Mouse (Mus musculus): ENCODE results near the gene Srsf10. TPM values are rescaled to one million over a fixed set of nuclear protein-coding genes. Genes with fewer than 3 reads are reported as not detected.
A peak's percentile ranks its signal among the peaks of the same experiment; 100 is the strongest.

Srsf10 gene
- polyA plus RNA-seq, 1 experiment from 2014 or later, result 208 TPM

GRCm38 (mm10) chr4:135857597-135858186 lies 2.1 kb downstream of the Srsf10 start:
- ATAC-seq (ENCODE audit: insufficient number of reproducible peaks, low FRiP score, low TSS enrichment, low read depth), result no peak

DNA sequence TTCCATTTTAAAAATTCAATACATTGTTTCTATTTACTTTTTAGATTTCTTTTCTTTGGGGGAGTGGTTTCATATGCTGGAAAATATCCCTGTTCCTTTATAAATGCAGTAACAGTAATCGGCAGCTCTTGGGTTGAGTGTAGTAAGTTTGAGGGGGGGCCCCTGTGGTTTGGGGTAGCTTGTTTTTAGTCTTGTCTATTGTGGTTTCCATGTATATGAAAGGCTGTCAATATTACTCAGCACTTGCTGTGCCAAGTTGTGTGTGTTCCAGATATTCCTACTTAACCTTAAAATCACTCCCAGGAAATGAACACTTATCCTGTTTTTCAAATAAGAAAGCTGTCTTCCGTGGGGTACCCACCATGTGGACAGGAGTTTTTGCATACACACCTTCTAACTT lies 13.4 kb downstream of the Srsf10 start:
- H3K4me2 ChIP-seq, result no peak overlapping the region
- peaks cover 16% of the 10 kb centered on the region for H3K36me3 ChIP-seq
- no peaks in the 10 kb centered on the region for H3K9me3 ChIP-seq
- H3K4me3 ChIP-seq, result no peak overlapping the region
- H3K9ac ChIP-seq, result no peak overlapping the region
- ATAC-seq (ENCODE audit: insufficient number of reproducible peaks, low FRiP score, low TSS enrichment, low read depth), result no peak
- peaks cover 17% of the 10 kb centered on the region for H3K4me1 ChIP-seq
- H3K27ac ChIP-seq, result peak overlapping the region; percentile 54
- 42% methylated on average over 2 of the region's 2 CpGs for WGBS
- H3K27me3 ChIP-seq, result no peaks in the 10 kb centered on the region

More at GRCm38 (mm10) chr4:135857597-135858186, 2.1 kb downstream of the Srsf10 start:
- peak overlapping the region; percentile 94 for H3K4me3 ChIP-seq
- no peaks in the 10 kb centered on the region for H3K27me3 ChIP-seq
- H3K27ac ChIP-seq, result peak overlapping the region; percentile 22; the same call in 1 of the 2 replicates
- H3K9me3 ChIP-seq, result no peaks in the 10 kb centered on the region
- peaks cover 33% of the 10 kb centered on the region for H3K4me1 ChIP-seq
- H3K36me3 ChIP-seq, result peaks cover 4% of the 10 kb centered on the region
- H3K4me2 ChIP-seq, result peak overlapping the region; percentile 59
- 10% methylated on average over 7 of the region's 7 CpGs for WGBS
- H3K9ac ChIP-seq, result peak overlapping the region; percentile 87

DNA sequence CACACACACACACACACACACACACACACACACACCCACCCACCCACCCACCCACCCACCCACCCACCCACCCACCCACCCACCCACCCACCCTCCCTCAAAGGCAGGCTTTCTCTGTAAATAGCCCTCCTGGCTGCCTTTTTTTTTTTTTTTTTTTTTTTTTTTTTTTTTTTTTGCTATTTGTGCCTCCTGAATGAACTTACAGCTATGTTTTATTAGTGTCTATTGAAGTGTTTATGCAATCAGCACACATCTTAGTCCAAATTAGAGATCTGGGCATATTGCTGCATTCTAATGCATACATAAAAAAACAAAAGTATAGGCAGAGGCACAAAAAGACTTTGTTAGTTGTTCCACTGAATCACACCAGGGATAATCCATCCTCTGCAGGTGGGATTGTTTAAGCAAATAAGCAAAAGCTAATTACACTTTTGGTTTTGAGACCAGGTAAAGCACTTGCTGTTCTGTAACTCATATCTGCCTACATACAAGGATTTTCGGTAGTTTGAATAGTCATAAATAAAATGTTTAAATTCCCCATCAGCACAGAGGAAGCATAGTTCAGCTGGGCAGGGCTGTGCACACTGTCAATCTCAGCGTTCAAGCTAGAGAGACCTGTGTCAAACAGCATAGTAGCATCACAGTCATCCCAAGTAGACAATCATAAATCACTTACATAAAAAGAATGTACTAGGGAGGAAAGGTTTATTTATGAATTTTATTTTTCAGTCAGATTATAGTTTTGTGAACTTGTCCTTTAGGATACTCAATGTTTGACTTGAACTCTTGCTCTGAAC lies 14.9 kb downstream of the Srsf10 start:
- Histone ChIP-seq H3K4me3 (no peak overlapping the region), H3K4me1 (peaks cover 29% of the 10 kb centered on the region), H3K27ac (no peak overlapping the region), H3K9me3 (no peaks in the 10 kb centered on the region), H3K9ac (no peak overlapping the region), H3K4me2 (no peak overlapping the region), H3K36me3 (peaks cover 16% of the 10 kb centered on the region), H3K27me3 (no peaks in the 10 kb centered on the region)
- no peak for ATAC-seq (ENCODE audit: insufficient number of reproducible peaks, low FRiP score, low TSS enrichment, low read depth)
- 25% methylated on average over 2 of the region's 2 CpGs for WGBS

- Histone ChIP-seq H3K4me2 (peak overlapping the region; percentile 74), H3K9ac (0 out of 2 replicates have a peak overlapping the region, but pooled peaks have one; percentile 72)
Measured at GRCm38 (mm10) chr4:135872015-135872414, 16.5 kb downstream of the Srsf10 start.

DNA sequence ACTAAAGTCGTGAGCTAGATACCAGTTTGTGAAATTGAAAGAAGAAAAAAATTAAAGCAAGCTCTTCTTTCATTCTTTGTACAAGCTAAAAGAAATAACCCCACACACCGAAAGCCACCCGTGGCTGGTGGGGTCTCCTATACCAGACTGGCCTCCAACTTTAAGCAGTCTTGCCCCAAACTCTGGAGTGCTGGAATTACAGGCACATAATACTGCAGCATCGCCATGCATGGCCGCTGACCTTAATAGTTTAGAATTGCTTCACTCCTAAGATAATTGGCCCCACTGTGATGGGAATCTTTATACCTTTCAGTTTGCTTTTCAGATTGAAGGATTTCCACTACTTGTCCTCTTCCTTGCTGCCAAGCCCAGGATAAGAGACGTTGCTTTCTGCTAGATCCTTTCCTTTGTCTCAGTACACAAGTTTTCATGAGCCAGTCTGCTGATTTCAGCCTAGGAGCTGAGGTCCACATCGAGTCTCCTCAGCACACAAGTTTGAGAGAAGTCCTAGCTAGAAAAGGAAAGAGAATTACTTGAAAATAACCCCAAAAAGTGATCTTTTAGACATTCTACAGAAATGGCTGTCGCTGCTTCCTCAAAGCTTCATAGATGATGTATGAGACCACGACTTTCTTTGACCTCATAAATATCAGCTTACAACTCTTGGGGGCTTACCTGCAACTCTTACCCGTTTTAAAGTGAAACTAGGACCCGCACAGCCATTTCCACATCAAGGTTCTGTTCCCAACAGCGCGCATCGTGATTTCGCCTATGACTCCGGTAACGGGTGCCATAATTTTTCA lies 17.2 kb downstream of the Srsf10 start:
- peak overlapping the region; percentile 69 for H3K4me3 ChIP-seq
- peaks cover 45% of the 10 kb centered on the region for H3K4me1 ChIP-seq
- WGBS, result 7% methylated on average over 17 of the region's 17 CpGs
- no peaks in the 10 kb centered on the region for H3K27me3 ChIP-seq
- no peaks in the 10 kb centered on the region for H3K9me3 ChIP-seq
- peak overlapping the region; percentile 72 for H3K9ac ChIP-seq
- peak overlapping the region; percentile 74 for H3K4me2 ChIP-seq
- ATAC-seq (ENCODE audit: insufficient number of reproducible peaks, low FRiP score, low TSS enrichment, low read depth), result no peak
- H3K36me3 ChIP-seq, result peaks cover 13% of the 10 kb centered on the region
- peak overlapping the region; percentile 99 for H3K27ac ChIP-seq

More at GRCm38 (mm10) chr4:135872015-135872414, 16.5 kb downstream of the Srsf10 start:
- Histone ChIP-seq H3K27me3 (no peaks in the 10 kb centered on the region), H3K4me1 (peaks cover 43% of the 10 kb centered on the region), H3K36me3 (peaks cover 13% of the 10 kb centered on the region), H3K9me3 (no peaks in the 10 kb centered on the region), H3K27ac (peak overlapping the region; percentile 99), H3K4me3 (peak overlapping the region; percentile 69)
- no peak for ATAC-seq (ENCODE audit: insufficient number of reproducible peaks, low FRiP score, low TSS enrichment, low read depth)
- WGBS, result 31% methylated on average over 3 of the region's 3 CpGs

DNA sequence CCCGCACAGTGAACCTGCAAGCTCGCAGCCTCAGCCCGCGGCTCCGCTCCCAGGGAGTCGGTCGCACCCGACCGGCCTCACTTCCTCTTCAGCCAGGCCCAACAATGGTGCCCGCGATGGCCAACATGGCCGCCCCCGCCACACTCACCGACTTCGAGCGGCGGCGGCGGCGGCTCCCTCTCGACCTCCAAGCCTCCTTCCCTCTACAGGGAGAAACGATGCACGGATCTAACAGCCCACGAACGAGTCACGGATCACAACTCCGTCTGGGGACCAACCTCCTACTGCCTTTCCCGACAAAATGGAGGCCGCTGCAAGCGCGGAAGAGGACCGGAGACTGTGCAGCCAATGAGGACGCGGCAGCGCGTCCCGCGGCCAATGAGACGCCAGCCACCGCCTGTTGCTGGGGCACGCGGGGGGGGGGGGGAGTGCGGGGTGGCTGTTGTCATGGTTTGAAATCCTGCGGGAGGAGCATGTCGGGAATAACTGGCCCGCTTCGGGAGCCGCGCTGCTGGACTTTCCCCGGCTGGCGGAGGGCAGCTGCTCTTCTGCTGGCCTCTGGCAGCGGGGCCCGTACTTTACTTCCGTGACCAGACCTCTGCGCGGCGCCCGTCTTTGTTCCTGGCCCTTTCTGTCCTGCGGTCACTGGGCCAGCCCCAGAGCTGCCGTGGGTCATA lies 18.1 kb downstream of the Srsf10 start, which contains the start of gene Pnrc2:
TSS of gene Pnrc2 (minus strand) at position 325 of the 677 bp plus-strand sequence.
- H3K27me3 ChIP-seq, result no peaks in the 10 kb centered on the region
- peak within 1 kb of the TSS; percentile 74 for H3K4me2 ChIP-seq
- peak within 1 kb of the TSS; percentile 99 for H3K27ac ChIP-seq
- H3K9me3 ChIP-seq, result no peaks in the 10 kb centered on the region
- H3K9ac ChIP-seq, result peak within 1 kb of the TSS; percentile 72
- ATAC-seq (ENCODE audit: insufficient number of reproducible peaks, low FRiP score, low TSS enrichment, low read depth), result peak; percentile 94
- peak within 1 kb of the TSS; percentile 69 for H3K4me3 ChIP-seq
- peaks cover 45% of the 10 kb centered on the region for H3K4me1 ChIP-seq
- peaks cover 13% of the 10 kb centered on the region for H3K36me3 ChIP-seq
- under 1% methylated on average over 58 of the region's 60 CpGs for WGBS

- H3K27ac ChIP-seq, result peak overlapping the region; percentile 99
- H3K4me2 ChIP-seq, result 0 out of 2 replicates have a peak overlapping the region, but pooled peaks have one; percentile 74
- H3K4me1 ChIP-seq, result peaks cover 40% of the 10 kb centered on the region
- whole genome bisulfite sequencing, result 82% methylated on average over 10 of the region's 10 CpGs
- H3K36me3 ChIP-seq, result peaks cover 13% of the 10 kb centered on the region
- H3K9me3 ChIP-seq, result no peaks in the 10 kb centered on the region
- no peaks in the 10 kb centered on the region for H3K27me3 ChIP-seq
- H3K4me3 ChIP-seq, result no peak overlapping the region; the same call in 1 of the 2 replicates
- ATAC-seq (ENCODE audit: insufficient number of reproducible peaks, low FRiP score, low TSS enrichment, low read depth), result no peak
- no peak overlapping the region for H3K9ac ChIP-seq
Measured at GRCm38 (mm10) chr4:135874564-135875535, 19.3 kb downstream of the Srsf10 start.

GRCm38 (mm10) chr4:135875546-135875945 lies 20.0 kb downstream of the Srsf10 start:
- 35% methylated on average over 7 of the region's 7 CpGs for WGBS
- no peak for ATAC-seq (ENCODE audit: insufficient number of reproducible peaks, low FRiP score, low TSS enrichment, low read depth)
- no peak overlapping the region for H3K4me3 ChIP-seq
- peak overlapping the region; percentile 49; the same call in 1 of the 2 replicates for H3K4me2 ChIP-seq
- H3K36me3 ChIP-seq, result peaks cover 10% of the 10 kb centered on the region
- no peak overlapping the region for H3K9ac ChIP-seq
- no peaks in the 10 kb centered on the region for H3K27me3 ChIP-seq
- peak overlapping the region; percentile 99 for H3K27ac ChIP-seq
- no peaks in the 10 kb centered on the region for H3K9me3 ChIP-seq
- peaks cover 37% of the 10 kb centered on the region for H3K4me1 ChIP-seq

- Histone ChIP-seq H3K4me1 (peaks cover 36% of the 10 kb centered on the region), H3K9me3 (no peaks in the 10 kb centered on the region), H3K9ac (peak overlapping the region; percentile 33; the same call in 1 of the 2 replicates), H3K4me2 (peak overlapping the region; percentile 49), H3K36me3 (peaks cover 9% of the 10 kb centered on the region), H3K4me3 (peak overlapping the region; percentile 29), H3K27me3 (no peaks in the 10 kb centered on the region), H3K27ac (peak overlapping the region; percentile 99)
- ATAC-seq (ENCODE audit: insufficient number of reproducible peaks, low FRiP score, low TSS enrichment, low read depth), result no peak
- 5% methylated on average over 9 of the region's 9 CpGs for WGBS
Measured at GRCm38 (mm10) chr4:135875991-135876582, 20.5 kb downstream of the Srsf10 start.

- ATAC-seq (ENCODE audit: insufficient number of reproducible peaks, low FRiP score, low TSS enrichment, low read depth), result no peak
- H3K36me3 ChIP-seq, result peaks cover 6% of the 10 kb centered on the region
- WGBS, result under 1% methylated on average over 16 of the region's 16 CpGs
Measured at GRCm38 (mm10) chr4:135876583-135877020, 21.1 kb downstream of the Srsf10 start.

More at GRCm38 (mm10) chr4:135876583-135877020, 21.1 kb downstream of the Srsf10 start:
- H3K4me2 ChIP-seq, result peak overlapping the region; percentile 49
- H3K9me3 ChIP-seq, result no peaks in the 10 kb centered on the region
- H3K9ac ChIP-seq, result peak overlapping the region; percentile 33
- peak overlapping the region; percentile 29 for H3K4me3 ChIP-seq
- H3K27me3 ChIP-seq, result no peaks in the 10 kb centered on the region
- peaks cover 33% of the 10 kb centered on the region for H3K4me1 ChIP-seq
- H3K27ac ChIP-seq, result peak overlapping the region; percentile 99
